Mouse (Mus musculus) CH12.LX (cell line): ENCODE results near the gene Man1a. TPM values are rescaled to one million over a fixed set of nuclear protein-coding genes. Genes with fewer than 3 reads are reported as not detected.

ENCODE experiments used
- DNase-seq: peaks from one replicate; pipeline ENCODE4 v3.0.0-alpha.2; 2013; ENCODE audit errors: extremely low read depth
- H3K27ac ChIP-seq: 2 replicates; pipeline ENCODE4 v1.5.1; 2012; ENCODE audit warnings: low read depth, mild to moderate bottlenecking, control low read depth, moderate library complexity; ENCODE audit not compliant: insufficient read depth
- H3K27me3 ChIP-seq: replicated peaks from 2 replicates; pipeline ENCODE3; 2012; ENCODE audit warnings: inconsistent platforms
- H3K36me3 ChIP-seq, 2 experiments: replicated peaks in 1 of 2; 2 replicates each; pipeline versions ENCODE3 to v1.6.1; 2012; ENCODE audit warnings: inconsistent platforms in 1 of 2, low read length in 1 of 2, mild to moderate bottlenecking in 1 of 2, mixed read lengths in 1 of 2, moderate library complexity in 1 of 2; ENCODE audit not compliant: control insufficient read depth in 1 of 2, insufficient read depth in 1 of 2
- H3K4me1 ChIP-seq, 2 experiments: 2 replicates each; pipeline ENCODE4 v1.6.1; 2012; ENCODE audit warnings: inconsistent platforms in 1 of 2, moderate library complexity in 1 of 2; ENCODE audit not compliant: insufficient read depth in 2 of 2, control insufficient read depth in 1 of 2
- H3K4me2 ChIP-seq: 2 replicates; pipeline ENCODE4 v1.6.1; 2012; ENCODE audit warnings: low read depth, mild to moderate bottlenecking, control low read depth; ENCODE audit not compliant: poor library complexity, insufficient read depth, severe bottlenecking
- H3K4me3 ChIP-seq, 3 experiments: fragments of 150-350 bp in 1 of 3; sonication (generic) in 1 of 3; replicated peaks in 1 of 3; 2 replicates each; pipeline versions ENCODE3 to v1.5.1; 2011 to 2012; ENCODE audit warnings: low read depth in 2 of 3, low read length in 2 of 3, mild to moderate bottlenecking in 2 of 3, moderate library complexity in 2 of 3, control low read depth in 1 of 3, improper control_type of control experiment in 1 of 3, inconsistent platforms in 1 of 3, mixed read lengths in 1 of 3; ENCODE audit not compliant: poor library complexity in 1 of 3
- H3K79me2 ChIP-seq: replicated peaks from 2 replicates; pipeline ENCODE4 v1.6.1; 2012; ENCODE audit warnings: mild to moderate bottlenecking, moderate library complexity; ENCODE audit not compliant: control insufficient read depth, poor library complexity, insufficient read depth, severe bottlenecking; ENCODE audit errors: extremely low read depth
- H3K9ac ChIP-seq: 2 replicates; pipeline ENCODE4 v1.6.1; 2012; ENCODE audit warnings: low read depth, mild to moderate bottlenecking, control low read depth, moderate library complexity; ENCODE audit not compliant: insufficient read depth
- H3K9me3 ChIP-seq: replicated peaks from 2 replicates; pipeline ENCODE3; 2012; ENCODE audit warnings: low read length, inconsistent platforms, mixed read lengths
- CHD1 ChIP-seq: IDR thresholded peaks from 2 replicates; pipeline ENCODE4 v1.6.1; 2012; ENCODE audit warnings: low read depth, low read length, improper control_type of control experiment, inconsistent platforms
- CHD2 ChIP-seq: IDR thresholded peaks from 2 replicates; pipeline ENCODE4 v1.6.1; 2011; ENCODE audit warnings: low read length, improper control_type of control experiment
- EP300 ChIP-seq: IDR thresholded peaks from 2 replicates; pipeline ENCODE4 v1.6.1; 2011; ENCODE audit warnings: low read length, improper control_type of control experiment
- ETS1 ChIP-seq: conservative IDR thresholded peaks from 2 replicates; pipeline ENCODE4 v1.6.1; 2012; ENCODE audit warnings: low read depth, mild to moderate bottlenecking, inconsistent platforms, low read length, improper control_type of control experiment, moderate library complexity
- IRF4 ChIP-seq: IDR thresholded peaks from 2 replicates; pipeline ENCODE4 v1.6.1; 2014; ENCODE audit warnings: low read depth, mild to moderate bottlenecking, inconsistent platforms, low read length, improper control_type of control experiment
- JUND ChIP-seq: conservative IDR thresholded peaks from 2 replicates; pipeline ENCODE4 v1.6.1; 2011; ENCODE audit warnings: low read depth, low read length, improper control_type of control experiment
- MAX ChIP-seq: IDR thresholded peaks from 2 replicates; pipeline ENCODE4 v1.6.1; 2011; ENCODE audit warnings: low read length, improper control_type of control experiment
- MEF2A ChIP-seq: IDR thresholded peaks from 2 replicates; pipeline ENCODE4 v1.6.1; 2014; ENCODE audit warnings: low read depth, mild to moderate bottlenecking, inconsistent platforms, low read length, improper control_type of control experiment, borderline replicate concordance
- MXI1 ChIP-seq: IDR thresholded peaks from 2 replicates; pipeline ENCODE4 v1.6.1; 2011; ENCODE audit warnings: mild to moderate bottlenecking, low read depth, low read length, improper control_type of control experiment
- PAX5 ChIP-seq: IDR thresholded peaks from 2 replicates; pipeline ENCODE4 v1.6.1; 2012; ENCODE audit warnings: low read length, inconsistent platforms, mixed read lengths
- POLR2A ChIP-seq: IDR thresholded peaks from 2 replicates; pipeline ENCODE4 v1.6.1; 2011; ENCODE audit warnings: low read depth, mild to moderate bottlenecking, improper control_type of control experiment, low read length
- POLR2AphosphoS2 ChIP-seq: IDR thresholded peaks from 2 replicates; pipeline ENCODE4 v1.6.1; 2011; ENCODE audit warnings: low read depth, low read length, improper control_type of control experiment
- SIN3A ChIP-seq: IDR thresholded peaks from 2 replicates; pipeline ENCODE4 v1.6.1; 2012; ENCODE audit warnings: low read length, improper control_type of control experiment, inconsistent platforms
- SMC3 ChIP-seq: IDR thresholded peaks from 2 replicates; pipeline ENCODE4 v1.6.1; 2011; ENCODE audit warnings: low read depth, low read length, improper control_type of control experiment
- UBTF ChIP-seq: IDR thresholded peaks from 2 replicates; pipeline ENCODE4 v1.6.1; 2012; ENCODE audit warnings: low read depth, mild to moderate bottlenecking, inconsistent platforms, low read length, improper control_type of control experiment, moderate library complexity
- USF1 ChIP-seq: IDR thresholded peaks from 2 replicates; pipeline ENCODE4 v1.6.1; 2014; ENCODE audit warnings: low read depth, mild to moderate bottlenecking, inconsistent platforms, low read length, improper control_type of control experiment
- ZNF384 ChIP-seq: IDR thresholded peaks from 2 replicates; pipeline ENCODE4 v1.6.1; 2012; ENCODE audit warnings: low read depth, low read length, improper control_type of control experiment, inconsistent platforms
- dilution Hi-C: fragments of 300-500 bp; cut with MboI; formaldehyde crosslinking; loops from 2 replicates; pipeline ENCODE4 v1.14.3; 2020; ENCODE audit warnings: low sequenced_read_pairs; ENCODE audit not compliant: extremely low pct_unique_long_range_greater_than_20kb, extremely low pct_ligation_motif_present
- in situ Hi-C: fragments of 300-500 bp; cut with MboI; formaldehyde crosslinking; loops from 3 replicates; pipeline ENCODE4 v1.14.3; 2019; ENCODE audit warnings: low sequenced_read_pairs, low pct_ligation_motif_present, low pct_unique_long_range_greater_than_20kb, mixed read lengths
- polyA plus RNA-seq: library from polyadenylated mRNA; unstranded; fragments of >175 nt; gene quantifications from 2 replicates; pipeline ENCODE4 v1.2.1, GENCODE M21; 2012; ENCODE audit warnings: low read depth; ENCODE audit not compliant: insufficient read length
- total RNA-seq, 2 experiments: library from RNA; depleted of rRNA; stranded (reverse); fragments of 300-350 nt in 1 of 2; fragments of >200 nt in 1 of 2; gene quantifications; 2 replicates each; pipeline ENCODE4 v1.2.3; 2012 to 2014

The Man1a gene
- total and polyA plus RNA-seq, 3 experiments: 104 to 211 (median 191) TPM

DNA sequence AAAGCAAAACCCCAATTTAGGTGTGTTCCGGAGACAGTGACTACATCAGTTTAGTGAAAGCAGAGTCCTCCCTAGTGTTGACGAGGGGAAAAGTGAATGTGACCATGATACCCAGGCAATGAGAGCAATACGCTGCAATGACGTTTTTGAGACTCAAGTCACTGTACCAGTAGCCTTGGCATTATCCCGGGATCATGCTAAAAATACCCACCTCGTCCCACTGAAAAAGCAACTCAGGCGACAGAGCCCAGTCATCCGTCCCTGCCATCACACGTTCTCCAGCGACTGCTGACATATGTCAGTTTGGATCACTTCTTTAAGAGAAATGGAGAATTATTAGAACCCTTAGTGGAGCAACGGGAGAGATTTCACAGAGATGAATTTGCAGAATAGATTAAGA, 13.6 kb downstream of the Man1a start:
- dilution Hi-C loops (no loop called here), in situ Hi-C loops (no loop called here)
- no peak for DNase-seq
- peaks cover 26 to 86% of the 10 kb centered on the region in 2 experiments for H3K4me1 ChIP-seq
- H3K27ac ChIP-seq: peak overlapping the region; percentile 70
- H3K4me2 ChIP-seq: peak overlapping the region; percentile 62
- no peaks in the 10 kb centered on the region for H3K27me3 ChIP-seq
- H3K9me3 ChIP-seq: no peaks in the 10 kb centered on the region
- H3K9ac ChIP-seq: peak overlapping the region; percentile 31
- H3K4me3 ChIP-seq: no peak overlapping the region
- TF ChIP-seq ZNF384 (no peak), POLR2A (peak; percentile 25; the same call in 1 of the 2 replicates), PAX5 (no peak)
- peaks cover 50 to 67% of the 10 kb centered on the region in 2 experiments for H3K36me3 ChIP-seq
- peaks cover 84% of the 10 kb centered on the region for H3K79me2 ChIP-seq

DNA sequence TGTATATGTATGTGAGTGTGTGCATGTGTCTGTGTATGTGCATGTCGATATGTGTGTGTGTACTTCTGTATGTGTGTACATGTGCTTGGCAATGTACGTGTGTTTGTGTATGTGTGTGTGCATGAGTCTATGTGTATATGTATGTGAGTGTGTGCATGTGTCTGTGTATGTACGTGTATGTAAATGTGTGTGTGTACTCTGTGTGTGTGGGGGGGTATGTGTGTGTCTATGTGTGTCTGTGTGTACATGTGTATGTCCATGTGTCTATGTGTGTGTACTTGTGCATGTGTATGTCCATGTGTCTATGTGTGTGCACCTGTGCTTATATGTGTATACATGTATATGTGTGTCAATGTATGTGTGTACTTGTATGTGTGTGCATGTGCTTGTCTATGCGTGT, 15.2 kb downstream of the Man1a start:
- DNase-seq: no peak
- in situ Hi-C loops (no loop called here), dilution Hi-C loops (no loop called here)
- H3K9ac ChIP-seq: no peak overlapping the region
- TF ChIP-seq CHD1: no peak
- no peaks in the 10 kb centered on the region for H3K27me3 ChIP-seq
- peaks cover 70% of the 10 kb centered on the region for H3K79me2 ChIP-seq
- H3K36me3 ChIP-seq: peaks cover 41 to 55% of the 10 kb centered on the region in 2 experiments
- H3K4me2 ChIP-seq: peak overlapping the region; percentile 96
- H3K4me1 ChIP-seq: peaks cover 26 to 74% of the 10 kb centered on the region in 2 experiments
- peak overlapping the region in 1 of 3 experiments; percentile 33 for H3K4me3 ChIP-seq
- H3K27ac ChIP-seq: peak overlapping the region; percentile 75
- H3K9me3 ChIP-seq: no peaks in the 10 kb centered on the region

DNA sequence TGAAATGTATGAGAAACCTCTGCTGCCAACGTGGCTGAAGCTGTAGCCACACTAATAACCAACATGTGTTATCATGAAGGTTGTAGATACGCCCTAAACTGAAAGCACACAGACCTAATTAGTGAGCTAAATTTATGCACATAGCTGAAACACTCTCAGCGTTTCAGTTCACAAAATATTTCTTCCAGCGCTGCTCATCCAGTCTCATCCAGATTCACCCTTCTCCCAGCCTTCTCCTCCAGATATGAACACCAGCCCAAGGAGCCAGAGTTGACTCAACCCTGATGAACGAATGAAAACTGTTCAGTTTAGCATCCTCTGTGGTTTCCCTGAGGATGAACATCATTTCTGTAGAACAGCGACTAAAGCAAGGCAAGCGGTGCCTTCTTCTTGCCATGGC, 15.8 kb downstream of the Man1a start:
- no peak overlapping the region for H3K4me3 ChIP-seq
- peak overlapping the region; percentile 75 for H3K27ac ChIP-seq
- H3K9me3 ChIP-seq: no peaks in the 10 kb centered on the region
- peaks cover 26 to 76% of the 10 kb centered on the region in 2 experiments for H3K4me1 ChIP-seq
- H3K27me3 ChIP-seq: no peaks in the 10 kb centered on the region
- peaks cover 68% of the 10 kb centered on the region for H3K79me2 ChIP-seq
- DNase-seq: no peak
- no peak for TF ChIP-seq ETS1
- peak; percentile 57; the same call in 1 of the 2 replicates for TF ChIP-seq SIN3A
- TF ChIP-seq JUND: no peak; the same call in 1 of the 2 replicates
- TF ChIP-seq CHD1: no peak
- TF ChIP-seq IRF4: peak; percentile 24; the same call in 1 of the 2 replicates
- no peak for TF ChIP-seq ZNF384
- TF ChIP-seq POLR2AphosphoS2: no peak
- peak; percentile 40; the same call in 1 of the 2 replicates for TF ChIP-seq POLR2A
- no peak for TF ChIP-seq CHD2
- TF ChIP-seq MEF2A: no peak
- no peak for TF ChIP-seq UBTF
- TF ChIP-seq MXI1: peak; percentile 71; the same call in 1 of the 2 replicates
- no peak for TF ChIP-seq SMC3
- TF ChIP-seq USF1: no peak
- TF ChIP-seq EP300: peak; percentile 53
- TF ChIP-seq MAX: no peak
- TF ChIP-seq, all 38 proteins: peak for 5
- in situ Hi-C loops (no loop called here), dilution Hi-C loops (no loop called here)
- Histone ChIP-seq H3K4me2 (peak overlapping the region; percentile 96), H3K9ac (peak overlapping the region; percentile 43; the same call in 1 of the 2 replicates), H3K36me3 (peaks cover 37 to 53% of the 10 kb centered on the region in 2 experiments)
